Mouse (Mus musculus) limb, embryonic 11.5 days (tissue): Measurements from ENCODE around the gene Kif12. TPM values are rescaled to one million over a fixed set of nuclear protein-coding genes. Genes with fewer than 3 reads are reported as not detected.

Experiments
- polyA plus RNA-seq: library from polyadenylated mRNA; unstranded; fragments of >200 nt; fragmentation: Nextera tagmentation; extraction: Ambion mirVana; gene quantifications from 2 replicates; pipeline ENCODE4 v1.2.1, GENCODE M21; 2014

Kif12 gene
- polyA plus RNA-seq, 1 experiment from 2014 or later = not detected

Other genes with a start within 250 kb of the Kif12 start
- 29.7 and 41.2 TPM in 2 replicates for gene Zfp618, start 206.6 kb downstream of the Kif12 start, polyA plus RNA-seq
- 0.44 and 0.69 TPM in 2 replicates for gene Ambp, start 17.3 kb downstream of the Kif12 start, polyA plus RNA-seq
- 9.8 and 12.1 TPM in 2 replicates for gene Col27a1, start 41.9 kb upstream of the Kif12 start, polyA plus RNA-seq
- gene Orm1, start 172.4 kb upstream of the Kif12 start, polyA plus RNA-seq = not detected in 2 replicates
- not detected in 2 replicates for gene Orm3, start 184.0 kb upstream of the Kif12 start, polyA plus RNA-seq
- gene Orm2, start 190.3 kb upstream of the Kif12 start, polyA plus RNA-seq = not detected in 2 replicates
- 9.5 and 10.9 TPM in 2 replicates for gene Akna, start 231.2 kb upstream of the Kif12 start, polyA plus RNA-seq